Mouse (Mus musculus) hindbrain, postnatal 0 days (tissue): ENCODE results near the gene Ulk4. TPM values are rescaled to one million over a fixed set of nuclear protein-coding genes. Genes with fewer than 3 reads are reported as not detected.

ENCODE experiments used
- ATAC-seq: fragments of 200-750 bp; cut with Nextera tagmentation; 2 replicates; pipeline ENCODE4 v1.8.0; 2017; ENCODE audit warnings: mild to moderate bottlenecking, moderate TSS enrichment, moderate library complexity
- DNase-seq: peaks from one replicate; pipeline ENCODE4 v3.0.0-alpha.2; 2015; ENCODE audit warnings: low spot score
- H3K27ac ChIP-seq: fragments of 300-500 bp; sonication (generic); 2 replicates; pipeline ENCODE4 v1.5.1; 2014; ENCODE audit warnings: mild to moderate bottlenecking
- H3K27me3 ChIP-seq: fragments of 300-500 bp; sonication (generic); 2 replicates; pipeline ENCODE4 v1.6.1; 2014; ENCODE audit warnings: low read length, mixed read lengths; ENCODE audit not compliant: insufficient read depth
- H3K36me3 ChIP-seq: fragments of 300-500 bp; sonication (generic); 2 replicates; pipeline ENCODE4 v1.6.1; 2014; ENCODE audit warnings: low read length, mixed read lengths; ENCODE audit not compliant: insufficient read depth
- H3K4me1 ChIP-seq: fragments of 300-500 bp; sonication (generic); 2 replicates; pipeline ENCODE4 v1.6.1; 2014; ENCODE audit warnings: antibody characterized with exemption, low read length, mixed read lengths; ENCODE audit not compliant: insufficient read depth
- H3K4me2 ChIP-seq: fragments of 300-500 bp; sonication (generic); 2 replicates; pipeline ENCODE4 v1.6.1; 2014; ENCODE audit warnings: low read depth, mild to moderate bottlenecking, low read length, moderate library complexity, mixed read lengths
- H3K4me3 ChIP-seq: fragments of 300-500 bp; sonication (generic); 2 replicates; pipeline ENCODE4 v1.5.1; 2014; ENCODE audit warnings: low read length
- H3K9ac ChIP-seq: fragments of 300-500 bp; sonication (generic); replicated peaks from 2 replicates; pipeline ENCODE4 v1.6.1; 2014; ENCODE audit warnings: mild to moderate bottlenecking, low read length, moderate library complexity, mixed read lengths
- H3K9me3 ChIP-seq: fragments of 300-500 bp; sonication (generic); 2 replicates; pipeline ENCODE4 v1.6.1; 2016; ENCODE audit warnings: low read length, mixed read lengths
- CTCF ChIP-seq: IDR thresholded peaks from 2 replicates; pipeline ENCODE4 v1.5.1; 2016; ENCODE audit warnings: antibody characterized with exemption, control low read depth, low read depth
- WGBS: fragments of 180-500 bp; shearing (Covaris S2); extraction: QIAGEN DNeasy Blood & Tissue Kit; methylation state at CpG from one replicate; pipeline ENCODE4 v1.1.7; 2014; 5-methylcytosine and 5-hydroxymethylcytosine counted together
- polyA plus RNA-seq: library from polyadenylated mRNA; unstranded; fragments of >200 nt; fragmentation: Nextera tagmentation; extraction: Ambion mirVana; gene quantifications from 2 replicates; pipeline ENCODE4 v1.2.1, GENCODE M21; 2015
- total RNA-seq: library from RNA; depleted of rRNA; stranded (reverse); fragments of >200 nt; gene quantifications from 2 replicates; pipeline ENCODE4 v1.2.3, GENCODE M21; 2014

Ulk4 gene
- total and polyA plus RNA-seq, 2 experiments from 2014 or later = 20.0 to 76.3 TPM

- ATAC-seq = no peak
- Histone ChIP-seq H3K9ac (no peak overlapping the region), H3K27ac (no peak overlapping the region), H3K27me3 (no peaks in the 10 kb centered on the region), H3K4me2 (no peak overlapping the region), H3K9me3 (no peaks in the 10 kb centered on the region), H3K36me3 (no peaks in the 10 kb centered on the region), H3K4me3 (no peak overlapping the region), H3K4me1 (no peaks in the 10 kb centered on the region)
- DNase-seq = no peak
- 58% methylated on average over 10 of the region's 10 CpGs for WGBS
- no peak for TF ChIP-seq CTCF
Observed at GRCm38 (mm10) chr9:121099453-121099852, 177.5 kb downstream of the Ulk4 start.

GRCm38 (mm10) chr9:121093760-121094159, 183.2 kb downstream of the Ulk4 start:
- H3K9ac ChIP-seq = no peak overlapping the region
- no peak for ATAC-seq
- WGBS = 89% methylated on average over 7 of the region's 7 CpGs
- H3K9me3 ChIP-seq = no peaks in the 10 kb centered on the region
- no peak overlapping the region for H3K4me3 ChIP-seq
- DNase-seq = no peak
- H3K27me3 ChIP-seq = no peaks in the 10 kb centered on the region
- TF ChIP-seq CTCF = no peak
- H3K27ac ChIP-seq = no peak overlapping the region
- H3K4me2 ChIP-seq = no peak overlapping the region
- no peaks in the 10 kb centered on the region for H3K4me1 ChIP-seq
- H3K36me3 ChIP-seq = no peaks in the 10 kb centered on the region

- no peak overlapping the region for H3K9ac ChIP-seq
- WGBS = 87% methylated on average over 5 of the region's 5 CpGs
- H3K27me3 ChIP-seq = no peaks in the 10 kb centered on the region
- H3K4me2 ChIP-seq = no peak overlapping the region
- ATAC-seq (no peak), DNase-seq (no peak)
- no peaks in the 10 kb centered on the region for H3K9me3 ChIP-seq
- TF ChIP-seq CTCF = 0 out of 2 replicates have a peak, but pooled peaks have one; percentile 18
- H3K4me1 ChIP-seq = no peaks in the 10 kb centered on the region
- no peak overlapping the region for H3K4me3 ChIP-seq
- no peaks in the 10 kb centered on the region for H3K36me3 ChIP-seq
- H3K27ac ChIP-seq = no peak overlapping the region
Observed at GRCm38 (mm10) chr9:121092568-121092967, 184.4 kb downstream of the Ulk4 start.

DNA sequence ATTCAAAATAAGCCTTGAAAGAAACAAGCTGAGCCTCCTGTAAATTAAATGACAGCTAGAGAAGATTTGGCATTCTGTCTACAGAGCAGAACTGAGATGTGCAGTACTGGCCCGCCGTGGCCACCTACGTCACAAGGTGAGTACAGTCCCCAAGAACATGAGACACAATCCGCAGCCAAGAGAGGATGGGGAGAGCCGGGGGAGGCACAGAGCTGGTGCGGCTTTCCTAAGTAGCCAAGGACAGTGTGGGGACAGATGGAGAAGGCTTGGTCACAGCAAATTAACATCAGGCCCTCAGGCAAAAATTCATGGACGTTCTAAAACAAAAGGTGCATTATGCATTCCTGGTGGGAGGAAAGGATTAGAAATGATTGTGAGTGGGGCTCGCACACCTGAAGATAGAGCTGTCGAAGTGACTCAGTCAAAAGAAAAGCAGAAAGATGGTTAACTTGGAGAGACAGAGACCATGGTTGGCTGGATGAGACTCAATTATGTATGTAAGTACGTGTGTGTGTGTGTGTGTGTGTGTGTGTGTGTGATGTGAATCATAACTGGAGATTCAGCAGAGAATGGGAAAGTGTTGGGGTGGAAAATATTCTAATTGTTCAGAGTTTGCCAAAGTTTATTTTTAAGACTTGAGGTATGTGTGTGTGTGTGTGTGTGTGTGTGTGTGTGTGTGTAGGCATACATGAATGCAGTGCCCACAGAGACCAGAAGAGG, 185.8 kb downstream of the Ulk4 start:
- H3K9ac ChIP-seq = no peak overlapping the region
- no peak overlapping the region for H3K4me3 ChIP-seq
- ATAC-seq (peak; percentile 40; the same call in 1 of the 2 replicates), DNase-seq (no peak)
- WGBS = 59% methylated on average over 10 of the region's 10 CpGs
- TF ChIP-seq CTCF = no peak
- no peaks in the 10 kb centered on the region for H3K9me3 ChIP-seq
- H3K4me1 ChIP-seq = no peaks in the 10 kb centered on the region
- no peaks in the 10 kb centered on the region for H3K27me3 ChIP-seq
- H3K36me3 ChIP-seq = no peaks in the 10 kb centered on the region
- H3K27ac ChIP-seq = no peak overlapping the region
- H3K4me2 ChIP-seq = no peak overlapping the region

- no peak for TF ChIP-seq CTCF
- H3K9ac ChIP-seq = no peak overlapping the region
- no peak overlapping the region for H3K4me2 ChIP-seq
- 48% methylated on average over 8 of the region's 8 CpGs for WGBS
- DNase-seq (no peak), ATAC-seq (no peak)
- no peak overlapping the region for H3K27ac ChIP-seq
- no peaks in the 10 kb centered on the region for H3K27me3 ChIP-seq
- H3K36me3 ChIP-seq = no peaks in the 10 kb centered on the region
- H3K9me3 ChIP-seq = no peaks in the 10 kb centered on the region
- no peak overlapping the region for H3K4me3 ChIP-seq
- H3K4me1 ChIP-seq = no peaks in the 10 kb centered on the region
Observed at GRCm38 (mm10) chr9:121087661-121088060, 189.3 kb downstream of the Ulk4 start.

GRCm38 (mm10) chr9:121084191-121084590, 192.8 kb downstream of the Ulk4 start:
- Histone ChIP-seq H3K4me1 (peaks cover 7% of the 10 kb centered on the region; the same call in 1 of the 2 replicates), H3K4me3 (no peak overlapping the region), H3K9ac (no peak overlapping the region), H3K27ac (no peak overlapping the region), H3K36me3 (no peaks in the 10 kb centered on the region), H3K4me2 (no peak overlapping the region), H3K9me3 (no peaks in the 10 kb centered on the region), H3K27me3 (no peaks in the 10 kb centered on the region)
- DNase-seq (no peak), ATAC-seq (no peak)
- no peak for TF ChIP-seq CTCF
- WGBS = 59% methylated on average over 4 of the region's 4 CpGs

DNA sequence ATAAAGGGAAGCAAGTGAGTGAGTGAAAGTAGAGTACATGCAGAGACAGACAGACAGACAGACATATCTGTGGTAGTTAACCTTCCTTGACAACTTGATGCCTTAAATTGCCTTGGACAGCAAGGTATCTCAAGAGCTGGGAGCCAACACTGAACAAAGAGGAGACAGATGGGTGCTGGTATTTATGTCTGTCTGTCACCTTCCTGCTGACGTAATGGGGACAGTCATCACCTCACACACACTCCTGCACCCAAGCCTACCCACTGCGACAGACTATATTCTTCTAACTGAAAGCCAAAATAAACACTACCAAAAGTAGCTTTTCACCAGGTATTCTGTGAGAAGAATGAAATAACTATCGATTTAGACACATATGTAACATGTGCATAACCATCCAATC, 196.2 kb downstream of the Ulk4 start:
- no peak overlapping the region for H3K9ac ChIP-seq
- no peak for TF ChIP-seq CTCF
- ATAC-seq (no peak), DNase-seq (no peak)
- no peaks in the 10 kb centered on the region for H3K9me3 ChIP-seq
- H3K27me3 ChIP-seq = no peaks in the 10 kb centered on the region
- H3K4me3 ChIP-seq = no peak overlapping the region
- H3K4me2 ChIP-seq = no peak overlapping the region
- H3K36me3 ChIP-seq = no peaks in the 10 kb centered on the region
- no peak overlapping the region for H3K27ac ChIP-seq
- H3K4me1 ChIP-seq = peaks cover 12% of the 10 kb centered on the region; the same call in 1 of the 2 replicates
- 93% methylated on average over 3 of the region's 3 CpGs for WGBS
